Mouse (Mus musculus): ENCODE results near the gene Exoc2.

Gene Exoc2

GRCm38 (mm10) chr13:30894015-30894634 is 79.8 kb downstream of the Exoc2 start:
- DNase-seq (ENCODE audit: low read depth, low spot score) = no peak

GRCm38 (mm10) chr13:30892315-30892714 is 81.6 kb downstream of the Exoc2 start:
- no peak for DNase-seq (ENCODE audit: low read depth, low spot score)

GRCm38 (mm10) chr13:30891223-30891622 is 82.7 kb downstream of the Exoc2 start:
- no peak for DNase-seq (ENCODE audit: low read depth, low spot score)

GRCm38 (mm10) chr13:30888480-30888879 is 85.4 kb downstream of the Exoc2 start:
- peak; percentile 90 for DNase-seq (ENCODE audit: low read depth, low spot score)

- no peak for DNase-seq (ENCODE audit: low read depth, low spot score)
These were observed 93.6 kb downstream of the Exoc2 start for GRCm38 (mm10) chr13:30880310-30880709.

GRCm38 (mm10) chr13:30879871-30880270 is 94.0 kb downstream of the Exoc2 start:
- no peak for DNase-seq (ENCODE audit: low read depth, low spot score)

GRCm38 (mm10) chr13:30875825-30876224 is 98.1 kb downstream of the Exoc2 start:
- DNase-seq (ENCODE audit: low read depth, low spot score) = peak; percentile 35

GRCm38 (mm10) chr13:30873472-30873871 is 100.4 kb downstream of the Exoc2 start:
- no peak for DNase-seq (ENCODE audit: low read depth, low spot score)

- no peak for DNase-seq (ENCODE audit: low read depth, low spot score)
These were observed 108.4 kb downstream of the Exoc2 start for GRCm38 (mm10) chr13:30865486-30865885.

GRCm38 (mm10) chr13:30864042-30864441 is 109.9 kb downstream of the Exoc2 start:
- DNase-seq (ENCODE audit: low read depth, low spot score) = peak; percentile 30

GRCm38 (mm10) chr13:30858421-30858820 is 115.5 kb downstream of the Exoc2 start:
- DNase-seq (ENCODE audit: low read depth, low spot score) = no peak

GRCm38 (mm10) chr13:30850736-30851135 is 123.2 kb downstream of the Exoc2 start:
- DNase-seq (ENCODE audit: low read depth, low spot score) = no peak

GRCm38 (mm10) chr13:30848001-30848400 is 125.9 kb downstream of the Exoc2 start:
- no peak for DNase-seq (ENCODE audit: low read depth, low spot score)

- no peak for DNase-seq (ENCODE audit: low read depth, low spot score)
These were observed 127.4 kb downstream of the Exoc2 start for GRCm38 (mm10) chr13:30846506-30846905.

- DNase-seq (ENCODE audit: low read depth, low spot score) = peak; percentile 52
These were observed 130.8 kb downstream of the Exoc2 start for GRCm38 (mm10) chr13:30843049-30843448.

- DNase-seq (ENCODE audit: low read depth, low spot score) = peak; percentile 37
These were observed 132.1 kb downstream of the Exoc2 start for GRCm38 (mm10) chr13:30841843-30842242.

- no peak for DNase-seq (ENCODE audit: low read depth, low spot score)
These were observed 132.6 kb downstream of the Exoc2 start for GRCm38 (mm10) chr13:30841306-30841705.

- no peak for DNase-seq (ENCODE audit: low read depth, low spot score)
These were observed 133.2 kb downstream of the Exoc2 start for GRCm38 (mm10) chr13:30840700-30841099.

- DNase-seq (ENCODE audit: low read depth, low spot score) = no peak
These were observed 137.6 kb downstream of the Exoc2 start for GRCm38 (mm10) chr13:30836342-30836741.

GRCm38 (mm10) chr13:30834859-30835258 is 139.0 kb downstream of the Exoc2 start:
- no peak for DNase-seq (ENCODE audit: low read depth, low spot score)

- DNase-seq (ENCODE audit: low read depth, low spot score) = peak; percentile 63
These were observed 139.5 kb downstream of the Exoc2 start for GRCm38 (mm10) chr13:30834349-30834748.

GRCm38 (mm10) chr13:30833476-30834149 is 140.3 kb downstream of the Exoc2 start:
- peak; percentile 68 for DNase-seq (ENCODE audit: low read depth, low spot score)

GRCm38 (mm10) chr13:30831369-30831768 is 142.5 kb downstream of the Exoc2 start:
- peak; percentile 69 for DNase-seq (ENCODE audit: low read depth, low spot score)

Data from CD4-positive, CD25-positive, alpha-beta regulatory T cell, adult 2 months (primary cell).